Mouse (Mus musculus): ENCODE results near the gene Pex14. TPM values are rescaled to one million over a fixed set of nuclear protein-coding genes. Genes with fewer than 3 reads are reported as not detected.
"Not testable (repeated sequence)": the region's sequence is repeated elsewhere in the genome, so short reads cannot be mapped to it uniquely, and the experiment has no call there.

Gene Pex14
- polyA plus RNA-seq, 1 experiment from 2014 or later, result 42.3 TPM

- peak; percentile 91 for DNase-seq (ENCODE audit: low spot score)
These were observed 4.3 kb upstream of the Pex14 start, which contains the start of gene Dffa for GRCm38 (mm10) chr4:149103875-149104561. Gene Dffa, plus strand, starts transcription at chr4:149104146.

GRCm38 (mm10) chr4:149101456-149101855, 1.8 kb upstream of the Pex14 start:
- no peak for DNase-seq (ENCODE audit: low spot score)

- not testable (repeated sequence) for DNase-seq (ENCODE audit: low spot score)
These were observed 773 bp upstream of the Pex14 start for GRCm38 (mm10) chr4:149100449-149100848.

- no peak for DNase-seq (ENCODE audit: low spot score)
These were observed 1.1 kb downstream of the Pex14 start for GRCm38 (mm10) chr4:149098571-149098970.

- no peak for DNase-seq (ENCODE audit: low spot score)
These were observed 1.7 kb downstream of the Pex14 start for GRCm38 (mm10) chr4:149097956-149098355.

GRCm38 (mm10) chr4:149091364-149091763, 8.3 kb downstream of the Pex14 start:
- no peak for DNase-seq (ENCODE audit: low spot score)

GRCm38 (mm10) chr4:149085381-149085780, 14.3 kb downstream of the Pex14 start:
- DNase-seq (ENCODE audit: low spot score), result no peak

GRCm38 (mm10) chr4:149081528-149081927, 18.1 kb downstream of the Pex14 start:
- no peak for DNase-seq (ENCODE audit: low spot score)

GRCm38 (mm10) chr4:149080111-149080510, 19.6 kb downstream of the Pex14 start:
- DNase-seq (ENCODE audit: low spot score), result no peak

- no peak for DNase-seq (ENCODE audit: low spot score)
These were observed 20.0 kb downstream of the Pex14 start for GRCm38 (mm10) chr4:149079629-149080028.

- DNase-seq (ENCODE audit: low spot score), result no peak
These were observed 21.4 kb downstream of the Pex14 start for GRCm38 (mm10) chr4:149078261-149078660.

GRCm38 (mm10) chr4:149075871-149076575, 23.7 kb downstream of the Pex14 start:
- DNase-seq (ENCODE audit: low spot score), result peak; percentile 84

- no peak for DNase-seq (ENCODE audit: low spot score)
These were observed 24.6 kb downstream of the Pex14 start for GRCm38 (mm10) chr4:149075073-149075472.

GRCm38 (mm10) chr4:149066672-149067551, 32.8 kb downstream of the Pex14 start:
- DNase-seq (ENCODE audit: low spot score), result peak; percentile 70

- no peak for DNase-seq (ENCODE audit: low spot score)
These were observed 35.4 kb downstream of the Pex14 start for GRCm38 (mm10) chr4:149064061-149064854.

- DNase-seq (ENCODE audit: low spot score), result no peak
These were observed 37.0 kb downstream of the Pex14 start for GRCm38 (mm10) chr4:149062406-149063318.

- no peak for DNase-seq (ENCODE audit: low spot score)
These were observed 38.3 kb downstream of the Pex14 start for GRCm38 (mm10) chr4:149061432-149061718.

GRCm38 (mm10) chr4:149060621-149061431, 38.9 kb downstream of the Pex14 start:
- no peak for DNase-seq (ENCODE audit: low spot score)

- DNase-seq (ENCODE audit: low spot score), result no peak
These were observed 40.0 kb downstream of the Pex14 start for GRCm38 (mm10) chr4:149059713-149060112.
